Mouse (Mus musculus) right cerebral cortex, postnatal 4 days (tissue): ENCODE results near the gene Lap3.
A peak's percentile ranks its signal among the peaks of the same experiment; 100 is the strongest.

Experiments
- DNase-seq: peaks from one replicate; pipeline ENCODE4 v3.0.0-alpha.2; 2022

Gene Lap3

GRCm38 (mm10) chr5:45496479-45496878 lies 3.3 kb downstream of the Lap3 start:
- DNase-seq, result no peak

GRCm38 (mm10) chr5:45496930-45497550 lies 3.9 kb downstream of the Lap3 start:
- DNase-seq, result no peak

DNA sequence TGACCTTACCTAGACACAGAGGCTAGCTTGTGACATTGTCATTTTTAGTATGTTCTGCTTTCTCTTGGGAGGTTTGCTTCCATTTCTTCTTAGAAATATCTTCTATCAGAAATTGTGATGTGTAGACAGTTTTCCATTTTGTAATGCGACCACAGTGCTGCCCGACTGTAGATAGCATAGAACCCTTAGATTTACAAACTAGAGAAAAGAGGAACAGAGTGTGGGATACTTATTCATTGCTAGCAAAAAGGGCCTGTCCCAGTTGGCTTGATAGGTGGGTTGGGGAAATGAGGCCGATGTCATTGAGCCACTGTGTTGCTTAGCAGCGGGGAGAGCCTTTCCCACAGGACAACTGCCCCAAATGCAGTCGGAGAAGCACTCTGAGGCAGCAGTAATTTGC lies 4.4 kb downstream of the Lap3 start:
- DNase-seq, result no peak

DNA sequence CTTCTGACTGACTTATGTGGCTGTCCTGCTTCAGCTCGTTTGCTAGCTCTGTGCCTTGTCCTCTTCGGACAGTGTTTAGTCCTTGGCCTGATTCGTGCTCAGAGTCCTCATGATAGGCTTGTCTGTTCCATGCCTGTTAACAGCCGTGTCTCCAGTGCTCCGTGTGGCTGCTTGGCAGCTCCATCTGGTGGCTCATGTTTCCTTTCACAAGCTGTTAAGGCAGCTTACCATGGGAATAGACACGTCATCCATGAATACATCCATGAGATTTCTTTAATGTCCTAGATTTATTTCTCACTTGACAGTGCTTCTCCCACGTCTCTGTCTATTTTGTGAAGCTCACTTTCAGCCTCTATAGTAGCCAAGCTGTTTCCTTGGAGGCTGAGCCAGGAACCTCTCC lies 16.9 kb downstream of the Lap3 start:
- no peak for DNase-seq

DNA sequence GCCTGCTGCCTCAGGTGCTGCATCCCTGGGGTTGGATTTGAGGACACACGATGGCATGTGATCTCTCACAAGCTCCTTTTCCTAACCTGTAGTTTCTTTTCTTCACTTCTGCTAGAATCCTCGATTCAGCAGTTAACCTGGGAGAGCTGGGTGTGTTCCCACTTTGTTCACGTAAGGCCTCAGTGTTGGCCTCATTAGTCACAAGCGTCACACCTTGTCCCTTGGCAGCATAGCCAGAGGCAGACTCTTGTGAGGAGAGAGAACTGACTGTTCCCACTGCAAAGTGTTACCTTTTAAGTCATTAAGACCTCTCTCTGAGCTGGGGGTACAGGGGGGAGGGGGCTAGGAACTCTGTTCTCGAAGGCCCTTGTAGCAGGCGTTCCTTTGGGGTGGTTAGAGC lies 19.7 kb downstream of the Lap3 start:
- DNase-seq, result no peak

- no peak for DNase-seq
Measured at GRCm38 (mm10) chr5:45513511-45513910, 20.3 kb downstream of the Lap3 start.

GRCm38 (mm10) chr5:45514599-45514998 lies 21.4 kb downstream of the Lap3 start:
- no peak for DNase-seq

DNA sequence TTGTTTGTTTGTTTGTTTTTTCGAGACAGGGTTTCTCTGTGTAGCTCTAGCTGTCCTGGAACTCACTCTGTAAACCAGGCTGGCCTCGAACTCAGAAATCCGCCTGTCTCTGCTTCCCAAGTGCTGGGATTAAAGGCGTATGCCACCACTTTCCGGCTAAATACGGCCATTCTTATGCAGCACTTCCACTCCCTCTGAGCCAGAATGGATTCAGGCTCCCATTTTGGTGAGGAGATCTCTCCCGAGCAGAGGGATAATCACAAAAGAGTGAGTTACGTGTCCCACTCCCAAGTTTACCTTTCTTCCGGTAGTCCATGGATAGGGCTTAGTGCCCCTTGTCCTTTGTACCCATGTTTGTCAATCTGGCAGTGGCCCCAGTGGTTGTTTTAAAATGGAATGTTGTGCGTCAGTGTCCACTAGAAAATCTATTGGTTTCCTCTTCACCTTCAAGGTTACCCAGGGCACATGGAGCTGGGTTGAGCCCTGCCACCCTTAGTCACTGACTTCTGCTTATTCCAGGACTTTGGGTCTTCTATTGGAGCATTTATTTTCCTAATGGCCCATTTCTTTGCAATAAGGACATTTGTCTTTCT lies 22.1 kb downstream of the Lap3 start:
- no peak for DNase-seq

DNA sequence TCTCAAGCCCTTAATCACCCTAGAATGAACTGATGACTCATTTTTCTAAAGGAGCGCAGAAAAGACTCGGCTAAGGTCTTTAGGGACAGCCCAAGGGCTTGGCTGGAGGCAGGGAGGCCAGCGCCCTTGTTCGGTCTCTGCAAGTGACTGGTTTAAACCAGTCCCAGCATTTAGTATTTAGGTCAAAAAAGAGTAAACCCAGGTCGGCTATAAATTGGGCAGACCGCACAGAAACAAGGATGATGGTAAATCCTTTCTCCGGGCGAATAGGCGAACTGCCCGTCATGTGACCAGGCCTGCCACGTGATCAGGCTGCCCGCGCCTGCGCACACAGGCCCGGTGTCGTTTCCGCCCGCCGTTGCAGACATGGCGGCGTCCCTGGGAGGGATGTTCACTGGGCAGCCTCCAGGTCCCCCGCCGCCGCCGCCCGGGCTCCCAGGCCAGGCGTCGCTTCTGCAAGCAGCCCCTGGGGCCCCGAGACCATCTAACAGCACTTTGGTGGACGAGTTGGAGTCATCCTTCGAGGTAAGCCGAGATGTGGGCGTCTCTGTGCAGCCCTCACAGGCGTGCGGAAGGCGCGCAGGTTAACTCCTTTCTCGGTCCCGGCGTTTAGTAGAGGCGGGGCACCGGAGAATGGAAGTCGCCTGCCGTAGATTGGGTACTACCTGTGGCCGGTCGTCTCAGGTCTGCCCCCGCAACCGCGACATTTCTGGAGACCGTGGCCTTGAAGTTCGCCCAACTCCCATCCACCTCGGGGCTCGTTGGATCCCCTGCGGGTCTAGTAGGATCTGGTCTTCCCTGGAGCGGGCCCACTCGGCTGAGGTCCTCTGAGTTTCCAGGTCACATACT lies 27.0 kb downstream of the Lap3 start, which contains the start of gene Med28:
Gene Med28, plus strand, starts transcription at position 270 of the 849 bp plus-strand sequence.
- peak; percentile 94 for DNase-seq

GRCm38 (mm10) chr5:45520809-45521110 lies 27.6 kb downstream of the Lap3 start:
- no peak for DNase-seq

GRCm38 (mm10) chr5:45521601-45522000 lies 28.4 kb downstream of the Lap3 start:
- DNase-seq, result no peak

- no peak for DNase-seq
Measured at GRCm38 (mm10) chr5:45525101-45525500, 31.9 kb downstream of the Lap3 start.

DNA sequence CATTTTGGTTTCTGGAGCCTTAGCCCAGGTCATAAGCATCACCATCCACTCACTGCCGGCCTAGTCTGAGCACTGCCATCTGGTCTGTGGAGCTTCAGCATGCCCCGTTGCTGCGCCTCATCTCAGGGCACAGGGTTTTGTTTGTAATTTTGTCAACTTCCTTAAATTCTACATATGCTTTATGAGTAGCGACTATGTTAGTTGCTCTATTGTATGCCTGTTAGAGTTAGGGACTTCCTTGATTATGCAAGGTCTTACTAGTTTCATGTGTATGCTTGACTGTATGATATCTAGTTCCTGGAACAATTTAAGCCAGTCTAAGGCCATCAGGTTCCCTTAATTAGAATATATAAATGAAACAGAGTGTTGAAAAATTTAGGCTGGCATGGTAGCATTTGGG lies 33.2 kb downstream of the Lap3 start:
- DNase-seq, result no peak

DNA sequence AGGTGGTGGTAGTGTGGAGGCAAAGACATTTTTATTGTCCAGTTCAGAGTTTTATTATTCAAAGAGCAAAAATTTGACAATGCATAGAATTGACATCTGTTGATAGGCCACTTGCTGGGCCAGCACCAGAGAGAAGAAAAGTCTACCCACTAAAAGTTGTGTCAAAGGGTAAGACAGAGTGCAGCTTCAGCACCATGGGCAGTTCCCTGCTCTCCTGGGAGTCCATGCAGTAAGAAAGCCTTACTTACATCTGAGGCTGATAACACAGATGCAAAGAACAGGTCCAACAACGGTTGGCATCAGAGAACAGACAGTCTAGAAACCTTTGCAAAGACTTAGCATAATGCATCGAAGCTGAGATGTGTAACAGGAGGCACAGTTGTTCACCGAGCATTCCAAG lies 36.5 kb downstream of the Lap3 start:
- DNase-seq, result no peak

GRCm38 (mm10) chr5:45534319-45535098 lies 41.3 kb downstream of the Lap3 start:
- peak; percentile 63 for DNase-seq

GRCm38 (mm10) chr5:45535177-45535576 lies 42.0 kb downstream of the Lap3 start:
- DNase-seq, result no peak

GRCm38 (mm10) chr5:45539502-45539901 lies 46.3 kb downstream of the Lap3 start:
- DNase-seq, result no peak

- no peak for DNase-seq
Measured at GRCm38 (mm10) chr5:45543374-45543773, 50.2 kb downstream of the Lap3 start.

GRCm38 (mm10) chr5:45549586-45549985 lies 56.4 kb downstream of the Lap3 start:
- no peak for DNase-seq
